Mouse (Mus musculus) CH12.LX (cell line): ENCODE data around the gene Ech1. TPM values are rescaled to one million over a fixed set of nuclear protein-coding genes. Genes with fewer than 3 reads are reported as not detected.
A peak's percentile ranks its signal among the peaks of the same experiment; 100 is the strongest.

Source experiments
- DNase-seq: peaks from one replicate; pipeline ENCODE4 v3.0.0-alpha.2; 2013; ENCODE audit errors: extremely low read depth
- H3K27ac ChIP-seq: 2 replicates; pipeline ENCODE4 v1.5.1; 2012; ENCODE audit warnings: low read depth, mild to moderate bottlenecking, control low read depth, moderate library complexity; ENCODE audit not compliant: insufficient read depth
- H3K27me3 ChIP-seq: replicated peaks from 2 replicates; pipeline ENCODE3; 2012; ENCODE audit warnings: inconsistent platforms
- H3K36me3 ChIP-seq, 2 experiments: replicated peaks in 1 of 2; 2 replicates each; pipeline versions ENCODE3 to v1.6.1; 2012; ENCODE audit warnings: inconsistent platforms in 1 of 2, low read length in 1 of 2, mild to moderate bottlenecking in 1 of 2, mixed read lengths in 1 of 2, moderate library complexity in 1 of 2; ENCODE audit not compliant: control insufficient read depth in 1 of 2, insufficient read depth in 1 of 2
- H3K4me1 ChIP-seq, 2 experiments: 2 replicates each; pipeline ENCODE4 v1.6.1; 2012; ENCODE audit warnings: inconsistent platforms in 1 of 2, moderate library complexity in 1 of 2; ENCODE audit not compliant: insufficient read depth in 2 of 2, control insufficient read depth in 1 of 2
- H3K4me2 ChIP-seq: 2 replicates; pipeline ENCODE4 v1.6.1; 2012; ENCODE audit warnings: low read depth, mild to moderate bottlenecking, control low read depth; ENCODE audit not compliant: poor library complexity, insufficient read depth, severe bottlenecking
- H3K4me3 ChIP-seq, 3 experiments: fragments of 150-350 bp in 1 of 3; sonication (generic) in 1 of 3; replicated peaks in 1 of 3; 2 replicates each; pipeline versions ENCODE3 to v1.5.1; 2011 to 2012; ENCODE audit warnings: low read depth in 2 of 3, low read length in 2 of 3, mild to moderate bottlenecking in 2 of 3, moderate library complexity in 2 of 3, control low read depth in 1 of 3, improper control_type of control experiment in 1 of 3, inconsistent platforms in 1 of 3, mixed read lengths in 1 of 3; ENCODE audit not compliant: poor library complexity in 1 of 3
- H3K79me2 ChIP-seq: replicated peaks from 2 replicates; pipeline ENCODE4 v1.6.1; 2012; ENCODE audit warnings: mild to moderate bottlenecking, moderate library complexity; ENCODE audit not compliant: control insufficient read depth, poor library complexity, insufficient read depth, severe bottlenecking; ENCODE audit errors: extremely low read depth
- H3K9ac ChIP-seq: 2 replicates; pipeline ENCODE4 v1.6.1; 2012; ENCODE audit warnings: low read depth, mild to moderate bottlenecking, control low read depth, moderate library complexity; ENCODE audit not compliant: insufficient read depth
- H3K9me3 ChIP-seq: replicated peaks from 2 replicates; pipeline ENCODE3; 2012; ENCODE audit warnings: low read length, inconsistent platforms, mixed read lengths
- BHLHE40 ChIP-seq: IDR thresholded peaks from 2 replicates; pipeline ENCODE4 v1.6.1; 2011; ENCODE audit warnings: mild to moderate bottlenecking, low read depth, low read length, improper control_type of control experiment
- CTCF ChIP-seq, 2 experiments: IDR thresholded peaks in 1 of 2; conservative IDR thresholded peaks in 1 of 2; 2 replicates each; pipeline ENCODE4 v1.5.1; 2011 to 2012; ENCODE audit warnings: low read depth in 2 of 2, low read length in 2 of 2, improper control_type of control experiment in 1 of 2, inconsistent platforms in 1 of 2, mild to moderate bottlenecking in 1 of 2, moderate library complexity in 1 of 2
- E2F4 ChIP-seq: IDR thresholded peaks from 2 replicates; pipeline ENCODE4 v1.6.1; 2011; ENCODE audit warnings: low read depth, low read length, improper control_type of control experiment; ENCODE audit not compliant: insufficient replicate concordance
- ELF1 ChIP-seq: IDR thresholded peaks from 2 replicates; pipeline ENCODE4 v1.6.1; 2014; ENCODE audit warnings: low read depth, mild to moderate bottlenecking, inconsistent platforms, low read length, improper control_type of control experiment
- EP300 ChIP-seq: IDR thresholded peaks from 2 replicates; pipeline ENCODE4 v1.6.1; 2011; ENCODE audit warnings: low read length, improper control_type of control experiment
- ETS1 ChIP-seq: conservative IDR thresholded peaks from 2 replicates; pipeline ENCODE4 v1.6.1; 2012; ENCODE audit warnings: low read depth, mild to moderate bottlenecking, inconsistent platforms, low read length, improper control_type of control experiment, moderate library complexity
- GABPA ChIP-seq: IDR thresholded peaks from 2 replicates; pipeline ENCODE4 v1.6.1; 2012; ENCODE audit warnings: low read depth, low read length, improper control_type of control experiment, inconsistent platforms; ENCODE audit not compliant: insufficient replicate concordance
- HCFC1 ChIP-seq: IDR thresholded peaks from 2 replicates; pipeline ENCODE4 v1.6.1; 2012; ENCODE audit warnings: low read depth, mild to moderate bottlenecking, inconsistent platforms, low read length, improper control_type of control experiment
- IRF4 ChIP-seq: IDR thresholded peaks from 2 replicates; pipeline ENCODE4 v1.6.1; 2014; ENCODE audit warnings: low read depth, mild to moderate bottlenecking, inconsistent platforms, low read length, improper control_type of control experiment
- KAT2A ChIP-seq: IDR thresholded peaks from 2 replicates; pipeline ENCODE4 v1.6.1; 2012; ENCODE audit warnings: low read length, improper control_type of control experiment, inconsistent platforms; ENCODE audit not compliant: insufficient replicate concordance
- MAFK ChIP-seq: IDR thresholded peaks from 2 replicates; pipeline ENCODE4 v1.6.1; 2011; ENCODE audit warnings: low read length, improper control_type of control experiment; ENCODE audit not compliant: insufficient replicate concordance
- MAX ChIP-seq: IDR thresholded peaks from 2 replicates; pipeline ENCODE4 v1.6.1; 2011; ENCODE audit warnings: low read length, improper control_type of control experiment
- MAZ ChIP-seq: IDR thresholded peaks from 2 replicates; pipeline ENCODE4 v1.6.1; 2012; ENCODE audit warnings: low read depth, mild to moderate bottlenecking, inconsistent platforms, low read length, improper control_type of control experiment, moderate library complexity
- MEF2A ChIP-seq: IDR thresholded peaks from 2 replicates; pipeline ENCODE4 v1.6.1; 2014; ENCODE audit warnings: low read depth, mild to moderate bottlenecking, inconsistent platforms, low read length, improper control_type of control experiment, borderline replicate concordance
- MXI1 ChIP-seq: IDR thresholded peaks from 2 replicates; pipeline ENCODE4 v1.6.1; 2011; ENCODE audit warnings: mild to moderate bottlenecking, low read depth, low read length, improper control_type of control experiment
- MYC ChIP-seq: IDR thresholded peaks from 2 replicates; pipeline ENCODE4 v1.6.1; 2011; ENCODE audit warnings: low read depth, mild to moderate bottlenecking, improper control_type of control experiment, low read length
- NELFE ChIP-seq: IDR thresholded peaks from 2 replicates; pipeline ENCODE4 v1.6.1; 2011; ENCODE audit warnings: low read depth, low read length, improper control_type of control experiment
- NRF1 ChIP-seq: IDR thresholded peaks from 2 replicates; pipeline ENCODE4 v1.6.1; 2014; ENCODE audit warnings: low read depth, mild to moderate bottlenecking, inconsistent platforms, low read length, improper control_type of control experiment, moderate library complexity
- PAX5 ChIP-seq: IDR thresholded peaks from 2 replicates; pipeline ENCODE4 v1.6.1; 2012; ENCODE audit warnings: low read length, inconsistent platforms, mixed read lengths
- POLR2A ChIP-seq: IDR thresholded peaks from 2 replicates; pipeline ENCODE4 v1.6.1; 2011; ENCODE audit warnings: low read depth, mild to moderate bottlenecking, improper control_type of control experiment, low read length
- POLR2AphosphoS2 ChIP-seq: IDR thresholded peaks from 2 replicates; pipeline ENCODE4 v1.6.1; 2011; ENCODE audit warnings: low read depth, low read length, improper control_type of control experiment
- RAD21 ChIP-seq: IDR thresholded peaks from 2 replicates; pipeline ENCODE4 v1.6.1; 2011; ENCODE audit warnings: low read depth, mild to moderate bottlenecking, low read length, improper control_type of control experiment, moderate library complexity
- RCOR1 ChIP-seq: conservative IDR thresholded peaks from 2 replicates; pipeline ENCODE4 v1.6.1; 2012; ENCODE audit warnings: low read depth, mild to moderate bottlenecking, inconsistent platforms, low read length, improper control_type of control experiment
- SIN3A ChIP-seq: IDR thresholded peaks from 2 replicates; pipeline ENCODE4 v1.6.1; 2012; ENCODE audit warnings: low read length, improper control_type of control experiment, inconsistent platforms
- SMC3 ChIP-seq: IDR thresholded peaks from 2 replicates; pipeline ENCODE4 v1.6.1; 2011; ENCODE audit warnings: low read depth, low read length, improper control_type of control experiment
- TBP ChIP-seq: conservative IDR thresholded peaks from 2 replicates; pipeline ENCODE4 v1.6.1; 2011; ENCODE audit warnings: low read depth, low read length, improper control_type of control experiment
- TCF12 ChIP-seq: IDR thresholded peaks from 2 replicates; pipeline ENCODE4 v1.6.1; 2014; ENCODE audit warnings: low read depth, mild to moderate bottlenecking, inconsistent platforms, low read length, improper control_type of control experiment
- UBTF ChIP-seq: IDR thresholded peaks from 2 replicates; pipeline ENCODE4 v1.6.1; 2012; ENCODE audit warnings: low read depth, mild to moderate bottlenecking, inconsistent platforms, low read length, improper control_type of control experiment, moderate library complexity
- USF1 ChIP-seq: IDR thresholded peaks from 2 replicates; pipeline ENCODE4 v1.6.1; 2014; ENCODE audit warnings: low read depth, mild to moderate bottlenecking, inconsistent platforms, low read length, improper control_type of control experiment
- ZKSCAN1 ChIP-seq: IDR thresholded peaks from 2 replicates; pipeline ENCODE4 v1.6.1; 2012; ENCODE audit warnings: low read depth, inconsistent platforms, low read length, improper control_type of control experiment, borderline replicate concordance
- ZMIZ1 ChIP-seq: IDR thresholded peaks from 2 replicates; pipeline ENCODE4 v1.6.1; 2012; ENCODE audit warnings: low read depth, mild to moderate bottlenecking, inconsistent platforms, low read length, improper control_type of control experiment
- ZNF384 ChIP-seq: IDR thresholded peaks from 2 replicates; pipeline ENCODE4 v1.6.1; 2012; ENCODE audit warnings: low read depth, low read length, improper control_type of control experiment, inconsistent platforms
- dilution Hi-C: fragments of 300-500 bp; cut with MboI; formaldehyde crosslinking; loops from 2 replicates; pipeline ENCODE4 v1.14.3; 2020; ENCODE audit warnings: low sequenced_read_pairs; ENCODE audit not compliant: extremely low pct_unique_long_range_greater_than_20kb, extremely low pct_ligation_motif_present
- in situ Hi-C: fragments of 300-500 bp; cut with MboI; formaldehyde crosslinking; loops from 3 replicates; pipeline ENCODE4 v1.14.3; 2019; ENCODE audit warnings: low sequenced_read_pairs, low pct_ligation_motif_present, low pct_unique_long_range_greater_than_20kb, mixed read lengths
- polyA plus RNA-seq: library from polyadenylated mRNA; unstranded; fragments of >175 nt; gene quantifications from 2 replicates; pipeline ENCODE4 v1.2.1, GENCODE M21; 2012; ENCODE audit warnings: low read depth; ENCODE audit not compliant: insufficient read length
- total RNA-seq, 2 experiments: library from RNA; depleted of rRNA; stranded (reverse); fragments of 300-350 nt in 1 of 2; fragments of >200 nt in 1 of 2; gene quantifications; 2 replicates each; pipeline ENCODE4 v1.2.3; 2012 to 2014

Ech1 gene
- total and polyA plus RNA-seq, 3 experiments: 67.6 to 124 (median 119) TPM

GRCm38 (mm10) chr7:28810107-28811066, 14.6 kb upstream of the Ech1 start (continued):
- peak; percentile 47; the same call in 1 of the 2 replicates for TF ChIP-seq MAZ
- no peak for TF ChIP-seq GABPA
- no peak for TF ChIP-seq ZKSCAN1
- no peak for TF ChIP-seq EP300
- TF ChIP-seq NRF1: peak; percentile 83
- TF ChIP-seq TCF12: peak; percentile 83
- peak; percentile 72; the same call in 1 of the 2 replicates for TF ChIP-seq TBP
- TF ChIP-seq ZMIZ1: peak; percentile 84
- peak; percentile 28 for TF ChIP-seq ETS1
- TF ChIP-seq USF1: no peak
- no peak for TF ChIP-seq E2F4
- no peak; the same call in 1 of the 2 replicates for TF ChIP-seq ZNF384
- TF ChIP-seq PAX5: no peak
- peak; percentile 70 for TF ChIP-seq POLR2A
- peak; percentile 10; the same call in 1 of the 2 replicates for TF ChIP-seq MXI1
- TF ChIP-seq IRF4: peak; percentile 6; the same call in 1 of the 2 replicates
- TF ChIP-seq RAD21: no peak
- TF ChIP-seq MAFK: no peak
- TF ChIP-seq NELFE: peak; percentile 77
- TF ChIP-seq MYC: no peak
- 0 out of 2 replicates have a peak, but pooled peaks have one; percentile 48 for TF ChIP-seq RCOR1
- TF ChIP-seq, all 38 proteins: peak for 19

- DNase-seq: peak; percentile 94
- Histone ChIP-seq H3K9ac (peak overlapping the region; percentile 100), H3K4me2 (0 out of 2 replicates have a peak overlapping the region, but pooled peaks have one; percentile 90), H3K27ac (peak overlapping the region; percentile 93; the same call in 1 of the 2 replicates), H3K36me3 (peaks cover 40 to 44% of the 10 kb centered on the region in 2 experiments), H3K79me2 (peaks cover 49% of the 10 kb centered on the region), H3K27me3 (no peaks in the 10 kb centered on the region), H3K9me3 (no peaks in the 10 kb centered on the region), H3K4me1 (peaks cover 9 to 53% of the 10 kb centered on the region in 2 experiments), H3K4me3 (peak overlapping the region; percentile 74 to 96 (median 78))
- in situ Hi-C loops: no loop called here
- dilution Hi-C loops: no loop called here
- TF ChIP-seq ELF1 (peak; percentile 64; the same call in 1 of the 2 replicates), E2F4 (peak; percentile 77; the same call in 1 of the 2 replicates), HCFC1 (peak; percentile 66; the same call in 1 of the 2 replicates), CTCF (conservative IDR thresholded peaks at IDR 0.05 in 1 of 2, IDR thresholded peaks at IDR 0.05 in 1 of 2; ENCODE audit: low read depth in 2 of 2, low read length in 2 of 2) (no peak), MXI1 (peak; percentile 91), KAT2A (0 out of 2 replicates have a peak, but pooled peaks have one; percentile 59), POLR2AphosphoS2 (peak; percentile 87; the same call in 1 of the 2 replicates), MAZ (peak; percentile 56; the same call in 1 of the 2 replicates), MAX (peak; percentile 96), NELFE (peak; percentile 41; the same call in 1 of the 2 replicates), ZMIZ1 (no peak), RAD21 (no peak), ZKSCAN1 (no peak; the same call in 1 of the 2 replicates), NRF1 (peak; percentile 91), SMC3 (no peak), ZNF384 (peak; percentile 100), POLR2A (peak; percentile 3; the same call in 1 of the 2 replicates), UBTF (peak; percentile 65; the same call in 1 of the 2 replicates), MEF2A (0 out of 2 replicates have a peak, but pooled peaks have one; percentile 13), SIN3A (peak; percentile 66; the same call in 1 of the 2 replicates), BHLHE40 (peak; percentile 86)
Observed at GRCm38 (mm10) chr7:28811228-28811627, 13.8 kb upstream of the Ech1 start.
